Comparison of ENCODE assay signal across 21 mouse cellular contexts in genomic region chr9:48421029-48421428, GRCm38 (mm10).
"Had no signal": no experiment of that assay in that cellular context is flagged by ENCODE, and none has a peak within 500 bp of the region (broad histone marks: within the 10 kb centered on the region; RNA-seq: fewer than 3 reads in every experiment).

No protein-coding gene starts in this region.

- H3K27me3 ChIP-seq: heart, embryonic 13.5 days; heart, embryonic 15.5 days; hindbrain, embryonic 13.5 days; hindbrain, embryonic 15.5 days; kidney, embryonic 15.5 days; limb, embryonic 12.5 days had no signal

- DNase-seq: gastrocnemius, postnatal 14 days; gastrocnemius, postnatal 36 days; heart, postnatal 14 days; heart, postnatal 36 days; kidney, adult 11 months; kidney, adult 2 months; kidney, adult 9 months; kidney, postnatal 14 days; kidney, postnatal 36 days; liver had no signal

- H3K36me3 ChIP-seq: heart, embryonic 13.5 days; heart, embryonic 15.5 days; hindbrain, embryonic 13.5 days; hindbrain, embryonic 15.5 days; kidney, embryonic 15.5 days; limb, embryonic 10.5 days; limb, embryonic 12.5 days had no signal

- H3K4me1 ChIP-seq: heart, embryonic 13.5 days; heart, embryonic 15.5 days; hindbrain, embryonic 13.5 days; hindbrain, embryonic 15.5 days; kidney, embryonic 15.5 days; limb, embryonic 10.5 days; limb, embryonic 12.5 days had no signal

- H3K27ac ChIP-seq: heart, adult 2 months; heart, embryonic 13.5 days; heart, embryonic 15.5 days; hindbrain, embryonic 13.5 days; hindbrain, embryonic 15.5 days; hindbrain, postnatal 0 days; kidney, embryonic 15.5 days; kidney, postnatal 0 days; left cerebral cortex, adult 2 months; limb, embryonic 10.5 days; limb, embryonic 12.5 days had no signal

- H3K4me3 ChIP-seq: heart, adult 2 months; heart, embryonic 13.5 days; heart, embryonic 15.5 days; hindbrain, embryonic 13.5 days; hindbrain, embryonic 15.5 days; kidney, embryonic 15.5 days; left cerebral cortex, adult 2 months; limb, embryonic 10.5 days; limb, embryonic 12.5 days had no signal
